Mouse (Mus musculus): Measurements from ENCODE around the gene Slc25a13. TPM values are rescaled to one million over a fixed set of nuclear protein-coding genes. Genes with fewer than 3 reads are reported as not detected.

Gene Slc25a13
- total and polyA plus RNA-seq, 3 experiments: 2.9 to 9.7 (median 9.1) TPM

GRCm38 (mm10) chr6:6167339-6168126 is 49.4 kb downstream of the Slc25a13 start:
- no peak for DNase-seq

DNA sequence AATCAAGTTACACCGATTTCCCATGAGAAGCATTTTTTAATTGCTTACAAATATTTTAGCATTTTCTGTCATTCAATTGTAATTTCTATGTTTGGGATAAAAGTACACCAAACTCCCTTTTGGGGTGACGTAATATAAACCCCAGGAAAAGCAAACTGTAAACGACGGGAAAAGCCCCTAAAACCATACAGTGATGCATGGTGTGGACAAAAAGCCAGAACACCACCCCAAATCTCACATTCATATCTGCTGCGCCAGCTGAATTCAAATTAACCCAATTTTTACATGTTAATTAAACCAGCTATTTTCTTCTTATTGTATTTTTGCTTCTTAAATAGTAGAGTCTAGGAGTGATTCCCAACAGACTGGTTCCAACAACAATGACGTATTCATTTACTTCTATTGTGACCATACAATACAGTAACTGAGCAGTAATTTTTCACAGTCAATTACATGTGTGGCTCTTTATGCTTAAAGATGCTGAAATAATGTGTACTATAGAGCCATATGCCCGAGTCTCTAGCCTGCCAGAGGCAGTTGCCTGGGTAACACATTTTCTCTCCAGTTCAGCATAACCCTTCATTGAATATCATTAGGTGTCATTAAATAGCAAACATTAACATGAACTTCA is 53.9 kb downstream of the Slc25a13 start:
- no peak for DNase-seq

- DNase-seq: no peak
These were observed 54.8 kb downstream of the Slc25a13 start for GRCm38 (mm10) chr6:6162146-6162545.

- DNase-seq: no peak
These were observed 56.1 kb downstream of the Slc25a13 start for GRCm38 (mm10) chr6:6160645-6161426.

DNA sequence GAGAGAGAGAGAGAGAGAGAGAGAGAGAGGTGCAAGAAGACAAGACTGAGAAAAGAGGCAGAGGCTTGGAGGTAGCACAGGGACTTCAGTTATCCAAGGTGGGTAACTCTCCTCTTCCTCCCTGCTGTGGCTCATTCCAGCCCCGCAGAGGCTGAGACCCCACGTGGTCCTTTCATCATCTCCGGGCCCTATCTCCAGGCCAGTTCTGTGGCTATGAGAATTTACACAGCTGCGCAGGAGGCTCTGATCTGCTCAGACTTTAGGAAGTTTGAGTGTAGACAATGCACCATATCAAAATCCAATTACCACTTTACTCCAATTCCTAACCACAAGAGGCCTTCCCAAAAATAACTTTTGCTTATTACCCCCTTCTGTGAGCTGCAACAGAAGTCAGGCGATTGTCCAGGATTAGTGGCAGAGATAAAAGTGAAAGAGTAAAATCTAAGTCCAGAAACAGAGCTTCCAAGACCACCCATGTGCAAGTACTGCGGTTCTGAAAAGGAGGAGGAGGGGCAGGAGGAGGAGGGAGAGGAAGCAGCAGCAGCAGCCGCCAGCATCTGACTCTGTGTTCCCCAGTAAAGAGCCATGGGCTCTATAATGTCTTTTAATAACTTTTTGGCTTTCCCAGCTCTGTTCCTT is 57.6 kb downstream of the Slc25a13 start:
- DNase-seq: no peak

DNA sequence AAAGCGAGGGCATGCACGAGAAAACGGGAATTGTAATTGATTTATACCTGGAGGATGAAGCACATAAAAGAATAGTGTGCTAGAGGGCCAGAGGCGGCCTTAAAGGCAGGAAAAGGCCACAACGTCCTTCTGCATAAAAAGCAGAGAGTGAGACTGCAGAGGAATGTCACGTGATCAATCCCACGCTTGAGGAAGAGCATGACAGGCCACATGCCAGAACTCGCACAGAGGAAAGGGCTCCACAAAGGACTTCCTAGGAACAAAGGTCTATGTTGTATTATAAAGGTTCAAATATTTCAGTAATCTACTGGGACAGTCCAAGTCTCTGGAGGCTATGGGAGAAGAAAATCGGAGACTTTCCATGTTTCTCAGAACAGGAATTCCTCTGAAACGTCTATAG is 63.5 kb downstream of the Slc25a13 start:
- peak; percentile 23 for DNase-seq

DNA sequence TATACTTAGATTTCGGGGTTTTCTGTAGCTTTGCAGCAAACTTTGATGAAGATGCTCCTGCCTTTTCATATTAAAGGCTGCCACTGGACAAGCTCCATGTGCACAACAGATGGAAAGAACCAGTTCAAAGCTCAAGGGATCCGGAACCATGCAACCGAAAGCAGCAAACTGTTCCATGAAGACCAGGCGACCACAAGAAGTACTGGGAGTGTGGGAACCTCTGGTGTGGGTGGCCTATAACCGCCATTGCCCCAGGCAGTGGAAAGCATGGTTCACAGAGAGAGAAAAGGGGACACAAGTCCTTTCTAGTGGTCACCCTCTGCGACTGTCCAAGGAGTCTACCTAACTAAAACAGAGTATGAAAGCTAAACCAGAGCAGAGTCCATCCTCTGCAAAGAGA is 66.2 kb downstream of the Slc25a13 start:
- DNase-seq: no peak

DNA sequence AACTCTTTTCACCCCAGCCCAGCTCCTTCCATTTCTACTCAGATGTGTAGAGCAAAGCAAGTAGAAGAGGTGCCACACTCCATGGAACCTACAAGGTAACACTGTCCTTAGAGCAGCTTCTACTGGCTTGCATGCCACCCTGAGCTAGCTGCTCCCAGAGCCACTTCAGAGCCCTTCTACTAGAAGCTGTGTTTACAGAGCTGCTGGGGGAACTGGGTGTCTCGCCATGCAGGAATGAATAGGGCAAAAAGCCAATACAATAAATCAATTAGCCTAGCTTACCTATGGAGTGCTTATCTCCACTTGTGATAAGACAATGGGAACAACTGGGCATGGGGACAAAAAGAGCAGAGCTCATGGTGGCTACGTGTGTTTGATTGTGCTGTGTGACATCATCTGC is 67.2 kb downstream of the Slc25a13 start:
- DNase-seq: no peak

GRCm38 (mm10) chr6:6149329-6149728 is 67.6 kb downstream of the Slc25a13 start:
- no peak for DNase-seq

GRCm38 (mm10) chr6:6145412-6145811 is 71.6 kb downstream of the Slc25a13 start:
- DNase-seq: no peak

DNA sequence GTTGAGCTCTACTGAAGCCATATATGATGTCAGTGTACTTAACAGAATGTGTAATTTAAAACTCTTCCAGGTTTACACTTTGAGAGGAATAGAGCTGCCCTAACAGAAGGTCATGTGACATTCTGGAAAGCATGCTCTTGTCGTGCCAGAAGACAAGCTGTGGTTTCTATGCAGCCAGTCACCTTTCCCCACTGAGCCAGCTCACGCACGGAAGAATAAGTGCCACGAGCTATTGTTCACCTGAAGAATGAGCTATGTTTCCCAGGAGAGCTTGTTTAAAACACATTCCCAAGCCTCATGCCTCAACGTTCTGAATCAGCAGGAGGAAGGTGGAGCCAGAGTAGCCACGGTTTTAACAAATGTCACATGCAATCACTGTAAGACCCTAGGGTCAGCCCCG is 73.4 kb downstream of the Slc25a13 start:
- DNase-seq: no peak

GRCm38 (mm10) chr6:6140370-6140769 is 76.6 kb downstream of the Slc25a13 start:
- DNase-seq: no peak

DNA sequence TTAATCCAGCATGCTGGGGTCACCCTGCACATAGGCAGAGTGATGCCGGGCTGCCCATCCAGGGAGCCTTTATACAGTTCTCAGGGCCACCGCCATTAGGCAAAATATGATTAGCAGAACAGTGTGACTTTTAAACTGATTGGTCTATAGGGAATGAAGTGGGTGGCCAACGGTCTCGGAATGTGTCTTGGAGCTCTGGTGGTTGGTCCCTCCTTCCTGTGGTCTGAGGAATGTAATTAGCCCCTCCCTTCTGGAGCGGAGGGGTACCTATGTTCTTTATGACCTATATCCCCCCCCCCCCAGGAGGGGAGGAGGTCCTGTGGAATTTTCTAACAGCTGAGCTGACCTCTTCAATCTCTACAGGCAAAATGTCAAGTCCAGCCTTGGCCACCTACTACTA is 77.9 kb downstream of the Slc25a13 start:
- DNase-seq: no peak

- DNase-seq: no peak
These were observed 80.2 kb downstream of the Slc25a13 start for GRCm38 (mm10) chr6:6136812-6137211.

DNA sequence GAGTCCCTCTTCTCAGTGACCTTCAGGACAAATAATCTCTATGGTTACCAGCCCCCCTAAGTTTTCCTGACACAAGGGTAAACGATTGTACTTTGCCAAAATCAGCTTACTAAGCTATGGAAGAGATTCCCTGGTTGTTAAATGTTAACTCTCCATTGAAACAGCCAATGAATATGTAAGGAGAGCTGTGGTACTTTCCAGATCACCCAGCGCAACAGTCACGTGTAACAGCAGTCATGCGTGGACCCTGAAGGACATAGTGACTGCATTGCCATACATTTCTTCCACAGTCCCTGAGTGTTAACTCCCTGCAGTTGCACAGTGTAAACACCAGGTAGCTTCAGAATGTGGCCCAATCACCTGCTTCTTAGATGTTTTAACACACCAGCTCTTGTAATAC is 82.0 kb downstream of the Slc25a13 start:
- no peak for DNase-seq

DNA sequence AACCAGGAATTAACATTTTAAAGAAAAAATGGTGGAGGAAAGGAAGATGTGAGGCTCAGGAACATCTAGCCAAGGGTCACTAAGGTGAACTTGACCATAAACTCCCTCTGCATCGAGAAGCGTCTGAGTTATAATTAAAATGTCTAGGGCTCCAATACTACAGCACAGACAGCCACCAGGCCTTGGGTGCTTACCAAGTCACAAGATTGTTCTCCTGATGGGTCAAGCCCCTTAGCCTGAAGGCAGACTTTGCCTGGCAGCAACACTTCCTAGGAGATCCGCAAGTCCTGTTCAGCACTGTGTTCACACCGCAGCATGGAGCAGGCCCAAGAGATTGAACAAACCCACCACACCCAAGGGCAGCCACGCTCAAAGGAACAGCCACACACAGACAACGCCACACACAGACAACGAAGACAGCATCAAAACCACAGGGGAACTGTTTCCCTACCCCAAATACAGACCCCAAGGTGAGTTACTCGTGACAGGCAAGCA is 83.4 kb downstream of the Slc25a13 start:
- no peak for DNase-seq

DNA sequence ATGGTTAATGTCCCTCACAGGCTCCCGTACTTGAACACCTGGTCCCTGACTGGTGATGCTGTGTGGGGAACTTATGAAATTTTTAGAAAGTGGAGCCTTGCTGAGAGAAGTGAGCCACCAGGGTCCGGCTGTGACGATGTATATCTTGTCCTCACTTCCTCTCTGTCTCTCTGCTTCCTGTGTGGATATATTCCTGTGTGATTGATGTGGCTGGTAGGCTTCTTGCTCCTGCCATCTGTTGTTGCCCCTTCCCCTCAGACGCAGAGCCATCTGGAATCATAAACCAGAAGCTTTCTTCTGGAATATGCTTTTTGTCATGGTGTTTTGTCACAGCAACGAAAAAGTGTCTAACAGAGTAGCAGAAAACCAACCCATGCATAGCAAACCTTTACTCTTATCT is 84.9 kb downstream of the Slc25a13 start:
- DNase-seq: no peak

GRCm38 (mm10) chr6:6125620-6126019 is 91.4 kb downstream of the Slc25a13 start:
- no peak for DNase-seq

DNA sequence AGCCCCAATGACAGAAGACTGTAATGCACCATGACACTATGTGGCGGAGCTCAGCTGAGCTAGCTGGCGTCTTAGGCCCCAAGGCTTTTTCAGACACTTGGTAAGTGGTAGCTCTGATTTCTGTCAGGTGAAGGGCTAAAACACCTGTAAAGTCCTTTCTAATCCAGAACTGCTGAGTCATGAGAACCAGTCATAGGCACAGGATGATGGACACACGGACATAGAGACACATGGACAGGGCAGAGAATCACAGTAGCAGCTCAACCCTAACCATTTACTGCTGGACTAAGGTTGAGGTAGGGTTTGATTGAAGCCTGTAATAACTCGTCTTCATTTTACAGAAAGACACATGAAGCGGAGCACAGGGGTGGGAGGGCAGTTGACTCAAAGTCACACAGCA is 95.1 kb downstream of the Slc25a13 start:
- no peak for DNase-seq

- peak; percentile 73 for DNase-seq
These were observed 96.1 kb downstream of the Slc25a13 start for GRCm38 (mm10) chr6:6120841-6121240.

DNA sequence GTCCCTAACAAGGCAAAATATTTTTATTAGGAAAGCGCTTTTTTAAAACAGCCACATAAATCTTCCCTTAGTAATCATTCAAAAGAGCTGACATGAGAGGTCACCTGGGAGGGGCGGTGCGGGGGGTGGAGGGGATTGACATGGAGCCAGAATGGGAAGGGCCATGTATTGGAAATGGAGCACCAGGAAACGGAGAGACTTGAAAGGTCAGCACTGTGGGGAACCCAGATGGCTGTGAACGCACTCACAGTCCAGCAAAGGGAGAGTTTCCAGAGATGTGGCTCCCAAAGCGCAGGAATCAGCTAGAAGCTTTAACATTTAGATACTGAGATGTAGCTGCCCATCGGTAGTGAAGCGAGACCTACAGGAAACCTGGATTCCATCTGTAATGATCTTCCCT is 101.2 kb downstream of the Slc25a13 start:
- DNase-seq: peak; percentile 26

DNA sequence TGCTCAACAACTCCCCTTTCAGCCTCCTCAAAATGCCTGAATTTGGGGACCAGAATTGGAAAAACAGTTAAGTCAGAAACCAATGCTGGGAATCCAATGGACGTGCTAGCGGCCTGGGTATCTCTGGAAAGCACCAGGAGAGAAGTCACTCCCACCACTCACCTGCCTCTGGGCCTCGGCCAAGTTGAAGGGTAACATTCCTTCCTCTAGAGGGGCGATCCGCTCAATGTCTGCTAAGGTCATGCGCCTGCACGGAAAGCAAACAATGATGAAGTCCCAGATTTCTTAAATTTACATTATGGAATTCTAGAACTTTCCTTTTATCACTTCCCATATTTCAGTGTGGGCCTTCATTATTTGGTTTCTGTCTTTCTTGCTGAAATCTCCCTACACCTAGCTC is 103.2 kb downstream of the Slc25a13 start:
- DNase-seq: no peak

Measured in adrenal gland, adult 2 months (tissue).